Mouse (Mus musculus) stomach, postnatal 0 days (tissue): ENCODE results near the gene Chp1.

Experiments
- CTCF ChIP-seq: IDR thresholded peaks from 2 replicates; pipeline ENCODE4 v1.5.1; 2016; ENCODE audit warnings: antibody characterized with exemption, low read depth, mild to moderate bottlenecking, moderate library complexity
- EP300 ChIP-seq: optimal IDR thresholded peaks from 2 replicates; pipeline ENCODE3; 2016; ENCODE audit warnings: antibody characterized with exemption

GRCm38 (mm10) chr2:119566182-119566855 is 18.8 kb downstream of the Chp1 start:
- TF ChIP-seq CTCF = no peak
- TF ChIP-seq EP300 = no peak
